Mouse (Mus musculus): ENCODE measurements at regions not wholly inside any gene's neighbourhood (a gene's known extent, or its start where the extent isn't known, plus 50 kb on each side); places are given as distances from the start of the nearest gene placed in this dataset.

- Histone ChIP-seq H3ac (ENCODE audit: control insufficient read depth, insufficient read length) (no peak overlapping the region), H3K27me3 (ENCODE audit: control insufficient read depth, insufficient read depth, insufficient read length) (no peaks in the 10 kb centered on the region), H3K36me3 (ENCODE audit: control insufficient read depth, insufficient read depth) (no peaks in the 10 kb centered on the region), H3K79me2 (ENCODE audit: control insufficient read depth, insufficient read depth) (no peaks in the 10 kb centered on the region), H3K4me3 (no peak overlapping the region), H3K4me2 (ENCODE audit: low read depth) (no peak overlapping the region)
- TF ChIP-seq POLR2AphosphoS2 (IDR thresholded peaks at IDR 0.05; ENCODE audit: insufficient read length, low read depth) (no peak), SRF (IDR thresholded peaks at IDR 0.05; ENCODE audit: control insufficient read depth, insufficient read length, low read depth) (no peak), POLR2A (IDR thresholded peaks at IDR 0.05; ENCODE audit: insufficient read length, low read depth) (no peak), E2F4 (IDR thresholded peaks at IDR 0.05; ENCODE audit: insufficient read depth) (no peak), USF1 (IDR thresholded peaks at IDR 0.05; ENCODE audit: low read depth) (no peak), MAX (IDR thresholded peaks at IDR 0.05; ENCODE audit: low read depth) (no peak), TCF3 (IDR thresholded peaks at IDR 0.05; ENCODE audit: insufficient read length, low read depth) (no peak), REST (IDR thresholded peaks at IDR 0.05; ENCODE audit: insufficient read depth, insufficient read length) (no peak), TCF12 (IDR thresholded peaks at IDR 0.05; ENCODE audit: insufficient read depth, poor library complexity, severe bottlenecking) (no peak), CEBPB (IDR thresholded peaks at IDR 0.05; ENCODE audit: insufficient read depth, poor library complexity, severe bottlenecking) (no peak), MYOD1 (IDR thresholded peaks at IDR 0.05; ENCODE audit: control insufficient read depth in 1 of 3, insufficient read length in 2 of 3, low read depth in 2 of 3) (no peak), MYOG (IDR thresholded peaks at IDR 0.05; ENCODE audit: control insufficient read depth in 1 of 3, insufficient read depth in 1 of 3, insufficient read length in 2 of 3, low read depth in 2 of 3) (no peak)
These were observed 484.5 kb upstream of the 2610301B20Rik start for GRCm38 (mm10) chr4:10389790-10390189.

- H3ac ChIP-seq (ENCODE audit: control insufficient read depth, insufficient read length) = no peak overlapping the region
- H3K4me2 ChIP-seq (ENCODE audit: low read depth) = no peak overlapping the region
- no peaks in the 10 kb centered on the region for H3K36me3 ChIP-seq (ENCODE audit: control insufficient read depth, insufficient read depth)
- TF ChIP-seq TCF3 (IDR thresholded peaks at IDR 0.05; ENCODE audit: insufficient read length, low read depth) (no peak), MYOG (IDR thresholded peaks at IDR 0.05; ENCODE audit: control insufficient read depth in 1 of 3, insufficient read depth in 1 of 3, insufficient read length in 2 of 3, low read depth in 2 of 3) (no peak), POLR2AphosphoS2 (IDR thresholded peaks at IDR 0.05; ENCODE audit: insufficient read length, low read depth) (no peak), MYOD1 (IDR thresholded peaks at IDR 0.05; ENCODE audit: control insufficient read depth in 1 of 3, insufficient read length in 2 of 3, low read depth in 2 of 3) (no peak)
- H3K79me2 ChIP-seq (ENCODE audit: control insufficient read depth, insufficient read depth) = no peaks in the 10 kb centered on the region
- H3K4me3 ChIP-seq = no peak overlapping the region
- H3K27me3 ChIP-seq (ENCODE audit: control insufficient read depth, insufficient read depth, insufficient read length) = no peaks in the 10 kb centered on the region
These were observed 477.0 kb upstream of the 2610301B20Rik start for GRCm38 (mm10) chr4:10397249-10397648.

GRCm38 (mm10) chr4:10398075-10398474, 476.2 kb upstream of the 2610301B20Rik start:
- H3K4me3 ChIP-seq = no peak overlapping the region
- no peak for TF ChIP-seq TCF12 (IDR thresholded peaks at IDR 0.05; ENCODE audit: insufficient read depth, poor library complexity, severe bottlenecking)
- TF ChIP-seq USF1 (IDR thresholded peaks at IDR 0.05; ENCODE audit: low read depth) = no peak
- no peak for TF ChIP-seq MYOG (IDR thresholded peaks at IDR 0.05; ENCODE audit: control insufficient read depth in 1 of 3, insufficient read depth in 1 of 3, insufficient read length in 2 of 3, low read depth in 2 of 3)
- no peak for TF ChIP-seq CEBPB (IDR thresholded peaks at IDR 0.05; ENCODE audit: insufficient read depth, poor library complexity, severe bottlenecking)
- TF ChIP-seq SRF (IDR thresholded peaks at IDR 0.05; ENCODE audit: control insufficient read depth, insufficient read length, low read depth) = no peak
- TF ChIP-seq POLR2A (IDR thresholded peaks at IDR 0.05; ENCODE audit: insufficient read length, low read depth) = no peak
- TF ChIP-seq MAX (IDR thresholded peaks at IDR 0.05; ENCODE audit: low read depth) = no peak
- TF ChIP-seq MYOD1 (IDR thresholded peaks at IDR 0.05; ENCODE audit: control insufficient read depth in 1 of 3, insufficient read length in 2 of 3, low read depth in 2 of 3) = no peak
- no peak for TF ChIP-seq TCF3 (IDR thresholded peaks at IDR 0.05; ENCODE audit: insufficient read length, low read depth)
- TF ChIP-seq E2F4 (IDR thresholded peaks at IDR 0.05; ENCODE audit: insufficient read depth) = no peak
- no peak for TF ChIP-seq POLR2AphosphoS2 (IDR thresholded peaks at IDR 0.05; ENCODE audit: insufficient read length, low read depth)
- no peak for TF ChIP-seq REST (IDR thresholded peaks at IDR 0.05; ENCODE audit: insufficient read depth, insufficient read length)
- no peaks in the 10 kb centered on the region for H3K79me2 ChIP-seq (ENCODE audit: control insufficient read depth, insufficient read depth)
- no peak overlapping the region for H3ac ChIP-seq (ENCODE audit: control insufficient read depth, insufficient read length)
- H3K27me3 ChIP-seq (ENCODE audit: control insufficient read depth, insufficient read depth, insufficient read length) = no peaks in the 10 kb centered on the region
- H3K36me3 ChIP-seq (ENCODE audit: control insufficient read depth, insufficient read depth) = no peaks in the 10 kb centered on the region
- no peak overlapping the region for H3K4me2 ChIP-seq (ENCODE audit: low read depth)

- Histone ChIP-seq H3ac (ENCODE audit: control insufficient read depth, insufficient read length) (no peak overlapping the region), H3K27me3 (ENCODE audit: control insufficient read depth, insufficient read depth, insufficient read length) (no peaks in the 10 kb centered on the region), H3K79me2 (ENCODE audit: control insufficient read depth, insufficient read depth) (no peaks in the 10 kb centered on the region), H3K36me3 (ENCODE audit: control insufficient read depth, insufficient read depth) (no peaks in the 10 kb centered on the region), H3K4me3 (no peak overlapping the region), H3K4me2 (ENCODE audit: low read depth) (no peak overlapping the region)
- no peak for TF ChIP-seq TCF3 (IDR thresholded peaks at IDR 0.05; ENCODE audit: insufficient read length, low read depth)
- no peak for TF ChIP-seq USF1 (IDR thresholded peaks at IDR 0.05; ENCODE audit: low read depth)
- TF ChIP-seq MYOD1 (IDR thresholded peaks at IDR 0.05; ENCODE audit: control insufficient read depth in 1 of 3, insufficient read length in 2 of 3, low read depth in 2 of 3) = no peak
- TF ChIP-seq MAX (IDR thresholded peaks at IDR 0.05; ENCODE audit: low read depth) = no peak
- no peak for TF ChIP-seq POLR2AphosphoS2 (IDR thresholded peaks at IDR 0.05; ENCODE audit: insufficient read length, low read depth)
- TF ChIP-seq POLR2A (IDR thresholded peaks at IDR 0.05; ENCODE audit: insufficient read length, low read depth) = no peak
These were observed 474.6 kb upstream of the 2610301B20Rik start for GRCm38 (mm10) chr4:10399649-10400048.

- H3K4me3 ChIP-seq = no peak overlapping the region
- TF ChIP-seq MAX (IDR thresholded peaks at IDR 0.05; ENCODE audit: low read depth) (no peak), REST (IDR thresholded peaks at IDR 0.05; ENCODE audit: insufficient read depth, insufficient read length) (no peak), USF1 (IDR thresholded peaks at IDR 0.05; ENCODE audit: low read depth) (no peak), E2F4 (IDR thresholded peaks at IDR 0.05; ENCODE audit: insufficient read depth) (no peak)
- no peak overlapping the region for H3ac ChIP-seq (ENCODE audit: control insufficient read depth, insufficient read length)
- H3K36me3 ChIP-seq (ENCODE audit: control insufficient read depth, insufficient read depth) = no peaks in the 10 kb centered on the region
- no peaks in the 10 kb centered on the region for H3K79me2 ChIP-seq (ENCODE audit: control insufficient read depth, insufficient read depth)
- H3K4me2 ChIP-seq (ENCODE audit: low read depth) = no peak overlapping the region
- H3K27me3 ChIP-seq (ENCODE audit: control insufficient read depth, insufficient read depth, insufficient read length) = no peaks in the 10 kb centered on the region
These were observed 471.4 kb upstream of the 2610301B20Rik start for GRCm38 (mm10) chr4:10402928-10403327.

All from myocyte (in vitro differentiated cells).